Mouse (Mus musculus) megakaryocyte, embryonic 14.5 days (primary cell): ENCODE measurements around the gene Vmn1r167. TPM values are rescaled to one million over a fixed set of nuclear protein-coding genes. Genes with fewer than 3 reads are reported as not detected.
"Not testable (repeated sequence)": the region's sequence is repeated elsewhere in the genome, so short reads cannot be mapped to it uniquely, and the experiment has no call there.

Source experiments
- H3K27me3 ChIP-seq: replicated peaks from 2 replicates; pipeline ENCODE3; 2012; ENCODE audit warnings: inconsistent platforms
- H3K36me3 ChIP-seq: replicated peaks from 2 replicates; pipeline ENCODE3; 2012; ENCODE audit warnings: low read length, inconsistent platforms, mixed read lengths
- H3K4me1 ChIP-seq: 2 replicates; pipeline ENCODE4 v1.6.1; 2012; ENCODE audit warnings: inconsistent platforms
- H3K4me3 ChIP-seq: replicated peaks from 2 replicates; pipeline ENCODE3; 2012; ENCODE audit warnings: moderate library complexity, mild to moderate bottlenecking, inconsistent platforms
- H3K9me3 ChIP-seq: 2 replicates; pipeline ENCODE4 v1.6.1; 2012; ENCODE audit warnings: inconsistent platforms
- polyA plus RNA-seq: library from polyadenylated mRNA; stranded (reverse); fragments of >175 nt; gene quantifications from 2 replicates; pipeline ENCODE4 v1.2.3, GENCODE M21; 2012; ENCODE audit warnings: low replicate concordance; ENCODE audit not compliant: insufficient read depth

Gene Vmn1r167
- 0.62 TPM in 1 of 2 replicates, not detected in the other for polyA plus RNA-seq

- H3K4me1 ChIP-seq, H3K9me3 ChIP-seq, H3K4me3 ChIP-seq, H3K36me3 ChIP-seq, H3K27me3 ChIP-seq: not testable (repeated sequence)
Measured at GRCm38 (mm10) chr7:23507106-23507505, at the start of gene Vmn1r167. Vmn1r167 (minus strand) TSS chr7:23507206.

GRCm38 (mm10) chr7:23539432-23539831 lies 32.4 kb upstream of the Vmn1r167 start, which contains the start of gene Vmn1r168:
Vmn1r168 (plus strand) TSS chr7:23539732.
- not testable (repeated sequence) for H3K4me1 ChIP-seq, H3K27me3 ChIP-seq, H3K4me3 ChIP-seq, H3K36me3 ChIP-seq
- peaks cover 15% of the 10 kb centered on the region for H3K9me3 ChIP-seq

- not testable (repeated sequence) for H3K27me3 ChIP-seq, H3K4me1 ChIP-seq, H3K4me3 ChIP-seq, H3K36me3 ChIP-seq
- H3K9me3 ChIP-seq = peaks cover 14% of the 10 kb centered on the region; the same call in 1 of the 2 replicates
Measured at GRCm38 (mm10) chr7:23472886-23473285, 34.1 kb downstream of the Vmn1r167 start.

- not testable (repeated sequence) for H3K27me3 ChIP-seq, H3K4me3 ChIP-seq, H3K36me3 ChIP-seq, H3K4me1 ChIP-seq
- H3K9me3 ChIP-seq = peaks cover 22% of the 10 kb centered on the region; the same call in 1 of the 2 replicates
Measured at GRCm38 (mm10) chr7:23470832-23471231, 36.2 kb downstream of the Vmn1r167 start.

GRCm38 (mm10) chr7:23470201-23470600 lies 36.8 kb downstream of the Vmn1r167 start:
- H3K4me3 ChIP-seq, H3K4me1 ChIP-seq, H3K27me3 ChIP-seq, H3K36me3 ChIP-seq: not testable (repeated sequence)
- peaks cover 22% of the 10 kb centered on the region; the same call in 1 of the 2 replicates for H3K9me3 ChIP-seq

Other genes with a start within 250 kb of the Vmn1r167 start
- gene Gm6902, start 228.3 kb downstream of the Vmn1r167 start, polyA plus RNA-seq = not detected in 2 replicates
- gene Nlrp4e, start 206.0 kb downstream of the Vmn1r167 start, polyA plus RNA-seq = not detected in 2 replicates
- not detected in 2 replicates for gene Nlrp5, start 121.3 kb downstream of the Vmn1r167 start, polyA plus RNA-seq
- gene Vmn1r168, start 32.5 kb upstream of the Vmn1r167 start, polyA plus RNA-seq = not detected in 2 replicates
- gene Vmn1r169, start 68.3 kb upstream of the Vmn1r167 start, polyA plus RNA-seq = not detected in 2 replicates
- gene Vmn1r170, start 99.0 kb upstream of the Vmn1r167 start, polyA plus RNA-seq = not detected in 2 replicates
- not detected in 2 replicates for gene Vmn1r171, start 123.5 kb upstream of the Vmn1r167 start, polyA plus RNA-seq
- not detected in 2 replicates for gene Vmn1r172, start 151.1 kb upstream of the Vmn1r167 start, polyA plus RNA-seq
- gene Vmn1r173, start 193.5 kb upstream of the Vmn1r167 start, polyA plus RNA-seq = 0.04 TPM in 1 of 2 replicates, not detected in the other
- gene Vmn1r174, start 245.1 kb upstream of the Vmn1r167 start, polyA plus RNA-seq = 0.56 TPM in 1 of 2 replicates, not detected in the other